Mouse (Mus musculus) erythroblast, embryonic 14.5 days (primary cell): ENCODE measurements around the gene Lrguk. TPM values are rescaled to one million over a fixed set of nuclear protein-coding genes. Genes with fewer than 3 reads are reported as not detected.

Experiments
- H3K27me3 ChIP-seq: 2 replicates; pipeline ENCODE4 v1.6.1; 2012; ENCODE audit warnings: inconsistent platforms; ENCODE audit not compliant: control insufficient read depth
- H3K36me3 ChIP-seq: 2 replicates; pipeline ENCODE4 v1.6.1; 2012; ENCODE audit warnings: mild to moderate bottlenecking, inconsistent platforms; ENCODE audit not compliant: control insufficient read depth
- H3K4me1 ChIP-seq: 2 replicates; pipeline ENCODE4 v1.6.1; 2012; ENCODE audit warnings: inconsistent platforms; ENCODE audit not compliant: control insufficient read depth
- H3K4me3 ChIP-seq: replicated peaks from 2 replicates; pipeline ENCODE3; 2012; ENCODE audit warnings: moderate library complexity, mild to moderate bottlenecking, inconsistent platforms
- H3K9me3 ChIP-seq: 2 replicates; pipeline ENCODE4 v1.6.1; 2012; ENCODE audit warnings: low read length, inconsistent platforms, mixed read lengths; ENCODE audit not compliant: control insufficient read depth
- GATA1 ChIP-seq: IDR thresholded peaks from 2 replicates; pipeline ENCODE4 v1.6.1; 2012; ENCODE audit warnings: low read length, inconsistent platforms, mixed read lengths
- TAL1 ChIP-seq: IDR thresholded peaks from 3 replicates; pipeline ENCODE4 v1.6.1; 2012; ENCODE audit warnings: low read length, inconsistent platforms, mixed read lengths
- polyA plus RNA-seq: library from polyadenylated mRNA; stranded (reverse); fragments of >175 nt; gene quantifications from 2 replicates; pipeline ENCODE4 v1.2.3, GENCODE M21; 2012

Gene Lrguk
- polyA plus RNA-seq, 1 experiment: not detected

- H3K9me3 ChIP-seq: no peaks in the 10 kb centered on the region
- TF ChIP-seq GATA1 (no peak), TAL1 (no peak)
- H3K27me3 ChIP-seq: no peaks in the 10 kb centered on the region
- H3K4me3 ChIP-seq: no peak overlapping the region
- H3K4me1 ChIP-seq: no peaks in the 10 kb centered on the region
- no peaks in the 10 kb centered on the region for H3K36me3 ChIP-seq
These were observed 59.7 kb downstream of the Lrguk start for GRCm38 (mm10) chr6:34088986-34089385.

- H3K36me3 ChIP-seq: no peaks in the 10 kb centered on the region
- no peak for TF ChIP-seq TAL1
- TF ChIP-seq GATA1: no peak
- H3K4me3 ChIP-seq: no peak overlapping the region
These were observed 62.3 kb downstream of the Lrguk start for GRCm38 (mm10) chr6:34091537-34091936.

GRCm38 (mm10) chr6:34096274-34096673 is 67.0 kb downstream of the Lrguk start:
- TF ChIP-seq TAL1: no peak
- TF ChIP-seq GATA1: no peak
- Histone ChIP-seq H3K4me1 (no peaks in the 10 kb centered on the region), H3K4me3 (no peak overlapping the region), H3K36me3 (no peaks in the 10 kb centered on the region), H3K27me3 (no peaks in the 10 kb centered on the region), H3K9me3 (no peaks in the 10 kb centered on the region)

More at GRCm38 (mm10) chr6:34091537-34091936, 62.3 kb downstream of the Lrguk start:
- Histone ChIP-seq H3K9me3 (no peaks in the 10 kb centered on the region), H3K27me3 (no peaks in the 10 kb centered on the region), H3K4me1 (no peaks in the 10 kb centered on the region)

GRCm38 (mm10) chr6:34096905-34097304 is 67.7 kb downstream of the Lrguk start:
- no peak for TF ChIP-seq TAL1
- no peak for TF ChIP-seq GATA1
- no peaks in the 10 kb centered on the region for H3K4me1 ChIP-seq
- H3K4me3 ChIP-seq: no peak overlapping the region
- no peaks in the 10 kb centered on the region for H3K27me3 ChIP-seq
- no peaks in the 10 kb centered on the region for H3K36me3 ChIP-seq
- H3K9me3 ChIP-seq: no peaks in the 10 kb centered on the region

- no peak overlapping the region for H3K4me3 ChIP-seq
- H3K4me1 ChIP-seq: no peaks in the 10 kb centered on the region
- H3K36me3 ChIP-seq: no peaks in the 10 kb centered on the region
- TF ChIP-seq TAL1 (no peak), GATA1 (no peak)
- no peaks in the 10 kb centered on the region for H3K9me3 ChIP-seq
- no peaks in the 10 kb centered on the region for H3K27me3 ChIP-seq
These were observed 70.5 kb downstream of the Lrguk start for GRCm38 (mm10) chr6:34099725-34100124.

- Histone ChIP-seq H3K27me3 (no peaks in the 10 kb centered on the region), H3K9me3 (no peaks in the 10 kb centered on the region), H3K4me1 (no peaks in the 10 kb centered on the region), H3K36me3 (no peaks in the 10 kb centered on the region), H3K4me3 (no peak overlapping the region)
- no peak for TF ChIP-seq GATA1
- TF ChIP-seq TAL1: no peak
These were observed 72.5 kb downstream of the Lrguk start for GRCm38 (mm10) chr6:34101531-34102396.

- H3K9me3 ChIP-seq: no peaks in the 10 kb centered on the region
- TF ChIP-seq TAL1: no peak
- TF ChIP-seq GATA1: no peak
- no peaks in the 10 kb centered on the region for H3K4me1 ChIP-seq
- no peak overlapping the region for H3K4me3 ChIP-seq
- H3K27me3 ChIP-seq: no peaks in the 10 kb centered on the region
- H3K36me3 ChIP-seq: no peaks in the 10 kb centered on the region
These were observed 74.1 kb downstream of the Lrguk start for GRCm38 (mm10) chr6:34103251-34103920.

GRCm38 (mm10) chr6:34110571-34110970 is 81.3 kb downstream of the Lrguk start:
- H3K27me3 ChIP-seq: no peaks in the 10 kb centered on the region
- no peak overlapping the region for H3K4me3 ChIP-seq
- no peaks in the 10 kb centered on the region for H3K9me3 ChIP-seq
- no peaks in the 10 kb centered on the region for H3K4me1 ChIP-seq
- no peaks in the 10 kb centered on the region for H3K36me3 ChIP-seq
- TF ChIP-seq GATA1 (no peak), TAL1 (no peak)

- Histone ChIP-seq H3K4me1 (no peaks in the 10 kb centered on the region), H3K36me3 (no peaks in the 10 kb centered on the region), H3K9me3 (no peaks in the 10 kb centered on the region), H3K4me3 (no peak overlapping the region), H3K27me3 (no peaks in the 10 kb centered on the region)
- no peak for TF ChIP-seq TAL1
- TF ChIP-seq GATA1: no peak
These were observed 82.2 kb downstream of the Lrguk start for GRCm38 (mm10) chr6:34111406-34111805.
